Mouse (Mus musculus) CH12.LX (cell line): Measurements from ENCODE around the gene Psmb11.

Experiments used
- MAZ ChIP-seq: IDR thresholded peaks from 2 replicates; pipeline ENCODE4 v1.6.1; 2012; ENCODE audit warnings: low read depth, mild to moderate bottlenecking, inconsistent platforms, low read length, improper control_type of control experiment, moderate library complexity
- ZKSCAN1 ChIP-seq: IDR thresholded peaks from 2 replicates; pipeline ENCODE4 v1.6.1; 2012; ENCODE audit warnings: low read depth, inconsistent platforms, low read length, improper control_type of control experiment, borderline replicate concordance

DNA sequence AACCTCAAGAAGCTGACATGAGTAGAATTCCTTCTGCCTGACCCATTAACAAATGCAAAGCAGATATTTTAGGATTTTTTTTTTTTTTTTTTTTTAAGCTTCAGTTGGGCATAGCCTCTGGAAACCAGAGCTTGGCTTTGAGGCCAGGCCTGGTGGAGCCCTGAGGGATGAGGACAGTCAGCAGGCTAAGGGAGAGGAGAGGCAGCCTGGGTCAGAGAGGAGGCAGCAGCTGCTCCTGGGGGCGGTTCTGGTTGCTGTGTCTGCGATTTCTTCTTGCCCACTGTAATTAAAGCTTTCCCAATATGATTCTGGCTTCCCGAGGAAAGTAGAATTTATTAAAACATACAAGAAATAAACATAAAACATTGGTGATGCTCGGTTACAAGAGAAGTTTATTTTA is 12.0 kb upstream of the Psmb11 start:
- TF ChIP-seq MAZ = no peak
- no peak for TF ChIP-seq ZKSCAN1
